Mouse (Mus musculus) neural tube, embryonic 12.5 days (tissue): Measurements from ENCODE around the gene Pacsin2. TPM values are rescaled to one million over a fixed set of nuclear protein-coding genes. Genes with fewer than 3 reads are reported as not detected.

Source experiments
- polyA plus RNA-seq: library from polyadenylated mRNA; unstranded; fragments of >200 nt; fragmentation: Nextera tagmentation; extraction: Ambion mirVana; gene quantifications from 2 replicates; pipeline ENCODE4 v1.2.1, GENCODE M21; 2016

Pacsin2 gene
- polyA plus RNA-seq, 1 experiment from 2014 or later: 46.8 TPM

Other genes with a start within 250 kb of the Pacsin2 start
- 1.5 and 1.8 TPM in 2 replicates for gene A4galt, start 212.8 kb downstream of the Pacsin2 start, polyA plus RNA-seq
- gene Arfgap3, start 114.4 kb downstream of the Pacsin2 start, polyA plus RNA-seq: 37.2 and 39.0 TPM in 2 replicates
- 74.8 and 77.8 TPM in 2 replicates for gene Ttll1, start 46.3 kb upstream of the Pacsin2 start, polyA plus RNA-seq
- 1.5 and 1.7 TPM in 2 replicates for gene Bik, start 62.3 kb upstream of the Pacsin2 start, polyA plus RNA-seq
- gene Tspo, start 99.0 kb upstream of the Pacsin2 start, polyA plus RNA-seq: 15.7 and 18.2 TPM in 2 replicates
- 39.1 and 42.6 TPM in 2 replicates for gene Mcat, start 99.2 kb upstream of the Pacsin2 start, polyA plus RNA-seq
- gene Ttll12, start 130.6 kb upstream of the Pacsin2 start, polyA plus RNA-seq: 42.7 and 44.9 TPM in 2 replicates